Mouse (Mus musculus) midbrain, embryonic 10.5 days (tissue): ENCODE measurements around the gene Olfr224. TPM values are rescaled to one million over a fixed set of nuclear protein-coding genes. Genes with fewer than 3 reads are reported as not detected.

Experiments
- DNase-seq: peaks from one replicate; pipeline ENCODE4 v3.0.0-alpha.2; 2017; ENCODE audit warnings: low spot score
- H3K27ac ChIP-seq: fragments of 300-500 bp; sonication (generic); replicated peaks from 2 replicates; pipeline ENCODE4 v1.5.1; 2016; ENCODE audit warnings: mild to moderate bottlenecking
- H3K27me3 ChIP-seq: fragments of 300-500 bp; sonication (generic); 2 replicates; pipeline ENCODE4 v1.6.1; 2016; ENCODE audit warnings: low read depth, mild to moderate bottlenecking; ENCODE audit not compliant: poor library complexity, severe bottlenecking
- H3K36me3 ChIP-seq: fragments of 300-500 bp; sonication (generic); 2 replicates; pipeline ENCODE4 v1.6.1; 2016; ENCODE audit warnings: mild to moderate bottlenecking, moderate library complexity
- H3K4me1 ChIP-seq: fragments of 300-500 bp; sonication (generic); 2 replicates; pipeline ENCODE4 v1.6.1; 2016
- H3K4me3 ChIP-seq: fragments of 300-500 bp; sonication (generic); 2 replicates; pipeline ENCODE4 v1.5.1; 2016; ENCODE audit warnings: mild to moderate bottlenecking, moderate library complexity
- H3K9me3 ChIP-seq: fragments of 300-500 bp; sonication (generic); replicated peaks from 2 replicates; pipeline ENCODE4 v1.6.1; 2016; ENCODE audit warnings: mild to moderate bottlenecking
- WGBS: fragments of 180-500 bp; shearing (Covaris S2); methylation state at CpG from one replicate; pipeline ENCODE4 v1.1.7; 2016; 5-methylcytosine and 5-hydroxymethylcytosine counted together
- polyA plus RNA-seq: library from polyadenylated mRNA; unstranded; fragments of >200 nt; fragmentation: Nextera tagmentation; extraction: Ambion mirVana; gene quantifications from 2 replicates; pipeline ENCODE4 v1.2.1, GENCODE M21; 2016

The Olfr224 gene
- not detected in 2 replicates for polyA plus RNA-seq

DNA sequence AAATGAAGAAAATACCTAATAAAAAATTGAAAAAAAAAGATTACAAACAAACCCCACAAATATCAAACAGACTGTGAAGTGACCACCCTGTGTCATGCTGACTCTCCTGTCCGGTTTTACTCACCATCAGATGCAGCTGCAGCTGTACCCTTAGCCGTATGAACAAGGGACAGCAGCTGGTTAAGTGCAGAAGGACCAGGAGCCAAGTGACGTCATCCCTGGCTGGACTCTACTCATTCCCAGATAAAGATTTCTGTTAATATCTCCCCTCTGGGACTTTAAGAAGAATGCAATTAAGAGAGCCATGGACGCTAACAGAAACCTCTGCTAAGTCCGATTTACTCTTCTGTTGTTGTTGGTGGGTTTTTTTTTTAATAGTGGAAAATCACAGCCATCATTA lies at the start of gene Olfr224:
TSS of gene Olfr224 (minus strand) at position 149 of the 400 bp plus-strand sequence.
- H3K27me3 ChIP-seq: no peaks in the 10 kb centered on the region
- H3K9me3 ChIP-seq: no peaks in the 10 kb centered on the region
- peaks cover 6% of the 10 kb centered on the region for H3K4me1 ChIP-seq
- no peak for DNase-seq
- 83% methylated on average over 5 of the region's 5 CpGs for WGBS
- no peak within 1 kb of the TSS for H3K4me3 ChIP-seq
- no peak within 1 kb of the TSS for H3K27ac ChIP-seq
- no peaks in the 10 kb centered on the region for H3K36me3 ChIP-seq

DNA sequence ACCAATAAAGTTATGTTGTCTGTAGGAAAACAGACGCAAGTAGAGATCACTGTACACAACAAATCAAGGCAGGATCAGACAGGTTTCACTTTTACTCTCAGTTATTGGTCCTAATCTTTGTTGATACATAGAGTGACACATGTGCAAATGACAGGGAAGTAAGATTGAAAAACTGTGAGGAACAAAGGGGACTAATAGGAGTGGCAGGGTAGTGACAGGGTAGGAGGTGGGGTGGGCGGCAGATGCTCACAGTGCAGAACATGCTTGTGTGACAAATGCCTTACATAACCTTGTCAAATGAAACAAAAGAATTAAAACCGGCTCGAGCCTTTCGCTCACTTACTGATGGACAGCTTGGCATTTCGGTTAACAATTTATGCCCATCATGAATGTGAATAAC lies 48.4 kb upstream of the Olfr224 start:
- DNase-seq: no peak
- Histone ChIP-seq H3K36me3 (no peaks in the 10 kb centered on the region), H3K27ac (no peak overlapping the region), H3K4me1 (peaks cover 10% of the 10 kb centered on the region; the same call in 1 of the 2 replicates), H3K4me3 (no peak overlapping the region), H3K9me3 (no peaks in the 10 kb centered on the region), H3K27me3 (no peaks in the 10 kb centered on the region)
- 84% methylated on average over 6 of the region's 6 CpGs for WGBS

DNA sequence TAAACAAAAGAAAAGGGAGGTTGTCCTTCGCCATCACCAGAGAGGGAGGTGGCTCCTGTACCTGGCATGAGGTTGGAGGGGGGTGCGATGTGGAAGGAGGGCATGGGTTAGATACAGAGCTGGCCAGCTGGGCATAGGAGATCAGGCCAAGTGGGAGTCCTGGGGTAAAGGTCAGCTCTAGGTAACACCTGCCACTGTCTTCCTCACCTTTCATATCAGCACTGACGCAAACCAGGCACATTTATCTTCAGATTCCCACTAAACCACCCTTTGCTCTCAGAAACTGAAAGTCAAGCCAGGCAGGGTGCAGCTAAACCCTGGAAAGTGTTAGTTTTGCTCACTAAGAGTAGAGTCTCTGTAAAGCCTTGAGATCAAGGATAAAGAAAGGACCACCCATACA lies 48.0 kb upstream of the Olfr224 start:
- Histone ChIP-seq H3K4me3 (no peak overlapping the region), H3K9me3 (no peaks in the 10 kb centered on the region), H3K36me3 (no peaks in the 10 kb centered on the region), H3K4me1 (peaks cover 10% of the 10 kb centered on the region; the same call in 1 of the 2 replicates), H3K27ac (no peak overlapping the region), H3K27me3 (no peaks in the 10 kb centered on the region)
- 81% methylated on average over 3 of the region's 3 CpGs for WGBS
- no peak for DNase-seq

DNA sequence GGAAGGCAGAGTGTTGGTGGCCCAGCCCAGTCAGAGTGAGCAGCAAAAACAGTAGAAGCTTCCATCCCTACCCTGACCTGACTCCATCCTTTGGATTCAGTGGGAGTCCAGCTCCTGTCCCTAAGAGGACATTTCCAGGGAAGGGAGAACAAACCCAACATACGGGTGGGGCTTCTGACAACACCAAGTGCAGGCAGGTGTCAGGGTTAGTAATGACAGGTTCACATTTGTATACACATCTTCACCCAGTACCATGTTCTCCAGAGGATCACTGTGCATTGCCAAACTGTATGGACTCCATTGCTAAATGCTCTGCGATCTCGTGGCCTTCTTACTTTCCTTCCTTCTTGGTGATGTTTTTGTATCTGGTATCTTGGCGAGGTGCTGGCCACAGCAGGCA lies 45.6 kb upstream of the Olfr224 start, which contains the start of gene 2210407C18Rik:
TSS of gene 2210407C18Rik (minus strand) at position 101 of the 400 bp plus-strand sequence.
- Histone ChIP-seq H3K4me1 (peaks cover 10% of the 10 kb centered on the region; the same call in 1 of the 2 replicates), H3K36me3 (no peaks in the 10 kb centered on the region), H3K27me3 (no peaks in the 10 kb centered on the region), H3K27ac (no peak within 1 kb of the TSS), H3K9me3 (no peaks in the 10 kb centered on the region), H3K4me3 (no peak within 1 kb of the TSS)
- WGBS: 92% methylated on average over 4 of the region's 4 CpGs
- no peak for DNase-seq

DNA sequence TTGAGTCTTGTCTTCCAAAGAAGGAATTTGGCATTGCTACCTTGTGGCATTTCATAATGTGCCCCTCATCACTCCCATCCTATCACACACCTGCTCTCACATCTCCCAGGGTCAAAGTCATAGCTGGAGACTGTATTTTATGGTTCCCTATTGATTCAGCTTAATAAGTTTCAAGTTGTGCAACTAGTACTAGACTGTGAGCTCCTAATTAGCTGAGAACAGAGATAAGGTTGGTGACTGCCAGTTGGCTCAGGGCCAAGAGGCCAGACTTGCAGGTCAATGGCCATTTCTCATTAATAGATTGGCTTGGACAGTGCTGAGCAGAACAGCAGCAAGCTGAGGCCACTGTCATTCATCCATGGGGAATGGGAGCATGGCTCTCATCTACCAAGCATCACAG lies 44.2 kb upstream of the Olfr224 start:
- H3K27ac ChIP-seq: no peak overlapping the region
- H3K4me1 ChIP-seq: peaks cover 10% of the 10 kb centered on the region; the same call in 1 of the 2 replicates
- H3K9me3 ChIP-seq: no peaks in the 10 kb centered on the region
- H3K36me3 ChIP-seq: no peaks in the 10 kb centered on the region
- no peaks in the 10 kb centered on the region for H3K27me3 ChIP-seq
- no peak overlapping the region for H3K4me3 ChIP-seq
- no peak for DNase-seq

DNA sequence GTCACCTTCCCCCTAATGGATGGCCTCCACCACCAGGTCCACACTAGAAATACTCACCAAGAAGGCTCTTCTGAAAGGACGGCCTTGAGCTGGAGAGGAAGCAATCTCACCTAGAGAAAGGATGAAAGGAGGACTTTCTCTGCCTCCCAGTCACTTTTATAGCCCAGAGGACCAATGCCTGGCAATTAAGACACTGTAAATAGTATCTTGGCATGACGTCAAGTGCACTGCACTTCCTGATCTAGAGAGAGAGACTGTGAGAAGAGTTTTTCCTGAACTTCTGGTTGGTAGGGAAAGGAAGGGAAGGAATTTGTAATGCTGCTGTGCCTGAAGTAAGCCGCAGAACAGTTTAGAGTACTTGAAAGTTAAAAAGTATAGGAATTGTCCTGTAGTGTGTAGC lies 43.0 kb upstream of the Olfr224 start:
- WGBS: 83% methylated on average over 3 of the region's 3 CpGs
- Histone ChIP-seq H3K27ac (no peak overlapping the region), H3K36me3 (no peaks in the 10 kb centered on the region), H3K4me1 (0 out of 2 replicates have a peak, but pooled peaks cover 5% of the 10 kb centered on the region), H3K4me3 (no peak overlapping the region), H3K27me3 (no peaks in the 10 kb centered on the region), H3K9me3 (no peaks in the 10 kb centered on the region)
- DNase-seq: no peak

DNA sequence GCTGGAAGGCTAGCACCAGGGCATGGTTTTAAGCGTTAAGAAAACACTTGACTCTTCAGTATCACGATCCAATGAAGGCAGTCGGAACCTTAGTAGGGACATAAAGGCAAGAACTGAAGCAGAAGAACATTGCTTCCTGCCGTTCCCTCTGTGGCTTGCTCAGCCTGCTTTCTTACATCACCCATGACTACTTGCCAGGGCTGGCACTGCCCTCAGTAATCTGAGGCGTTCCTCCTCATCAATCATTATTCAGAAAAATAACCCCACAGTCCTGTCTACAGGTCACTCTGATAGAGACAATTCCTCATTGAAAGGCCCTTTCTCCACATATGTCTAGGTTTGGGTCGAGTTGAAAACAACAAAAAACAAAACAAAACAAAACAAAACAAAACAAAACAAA lies 36.7 kb upstream of the Olfr224 start:
- H3K4me3 ChIP-seq: no peak overlapping the region
- no peak for DNase-seq
- no peaks in the 10 kb centered on the region for H3K27me3 ChIP-seq
- H3K9me3 ChIP-seq: no peaks in the 10 kb centered on the region
- 91% methylated on average over 6 of the region's 6 CpGs for WGBS
- no peaks in the 10 kb centered on the region for H3K4me1 ChIP-seq
- H3K36me3 ChIP-seq: no peaks in the 10 kb centered on the region
- H3K27ac ChIP-seq: no peak overlapping the region

DNA sequence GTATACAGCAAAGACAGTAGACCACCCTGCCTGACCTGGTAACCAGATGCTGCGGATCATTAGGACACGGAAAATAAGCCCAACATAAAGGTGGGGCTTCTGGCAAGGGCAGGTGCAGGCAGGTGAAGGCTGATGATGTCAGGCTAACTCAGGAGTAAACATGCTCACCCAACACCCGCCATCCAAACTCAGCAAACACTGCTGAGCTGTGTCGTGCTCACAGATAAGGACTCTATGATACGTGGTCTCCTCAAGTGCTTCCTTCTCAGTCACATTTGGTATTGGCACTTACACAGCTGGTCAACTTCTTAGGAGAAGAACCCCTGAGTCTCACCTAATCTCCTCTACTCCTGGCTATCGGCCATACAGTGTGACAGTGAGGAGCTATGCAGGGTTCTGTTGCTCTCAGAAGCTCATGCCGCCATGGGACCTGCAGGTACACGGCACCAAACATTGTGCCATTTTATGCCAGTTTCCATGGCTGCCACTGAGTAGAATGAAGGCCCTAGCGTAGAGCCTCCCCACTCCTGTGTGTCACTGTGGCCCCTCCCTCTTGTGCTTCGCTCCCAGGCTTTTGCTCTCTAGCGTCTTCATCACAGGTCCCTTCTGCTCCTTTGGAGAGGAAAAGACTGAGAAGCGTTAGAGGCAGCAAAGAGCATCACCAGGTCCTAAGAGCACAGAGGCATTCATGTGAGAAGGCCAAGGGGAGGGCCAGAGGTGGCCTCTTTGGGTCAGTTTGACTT lies 36.0 kb upstream of the Olfr224 start:
- 90% methylated on average over 12 of the region's 12 CpGs for WGBS
- Histone ChIP-seq H3K27ac (no peak overlapping the region), H3K36me3 (no peaks in the 10 kb centered on the region), H3K4me1 (no peaks in the 10 kb centered on the region), H3K4me3 (no peak overlapping the region), H3K27me3 (no peaks in the 10 kb centered on the region), H3K9me3 (no peaks in the 10 kb centered on the region)
- no peak for DNase-seq

DNA sequence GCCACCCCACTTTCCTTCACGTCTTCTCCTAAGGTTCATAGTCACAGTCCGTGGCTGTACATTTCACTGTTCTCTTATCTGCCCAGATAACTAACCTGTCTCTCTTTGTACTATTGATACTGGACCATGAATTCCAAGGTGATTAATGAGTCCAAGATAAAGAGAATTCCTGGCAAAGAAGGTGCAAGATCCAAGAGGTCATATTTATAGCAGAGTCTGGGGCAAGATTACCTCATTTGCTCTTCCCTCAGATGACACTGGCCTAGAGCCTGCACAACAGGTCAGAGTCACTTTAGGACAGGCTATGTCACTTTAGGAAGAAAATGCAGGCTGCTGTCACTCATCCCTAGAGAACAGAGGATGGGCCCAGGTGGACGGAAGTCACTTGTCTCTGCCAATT lies 34.9 kb upstream of the Olfr224 start:
- 90% methylated on average over 3 of the region's 3 CpGs for WGBS

DNA sequence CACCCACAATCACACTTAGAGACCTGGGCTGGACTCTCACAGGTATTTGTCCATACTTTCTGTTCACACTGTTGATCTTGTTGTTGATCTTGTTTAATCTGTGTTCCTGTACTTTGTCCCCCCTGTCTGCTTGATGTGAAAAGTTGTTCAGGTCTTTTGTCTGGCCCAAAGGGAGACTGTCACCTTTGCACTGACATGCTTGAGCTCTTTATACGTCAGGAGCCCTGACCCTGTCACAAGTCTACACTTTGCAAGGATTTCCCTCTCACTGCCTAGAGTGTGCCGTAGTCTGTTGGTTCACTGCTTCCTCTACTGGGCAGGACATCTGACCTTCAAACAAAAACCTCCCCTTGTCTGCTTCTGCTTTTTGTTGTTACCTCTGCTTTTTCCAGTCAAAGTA lies 34.3 kb upstream of the Olfr224 start:
- Histone ChIP-seq H3K9me3 (no peaks in the 10 kb centered on the region), H3K27me3 (no peaks in the 10 kb centered on the region), H3K4me1 (no peaks in the 10 kb centered on the region), H3K4me3 (no peak overlapping the region), H3K27ac (no peak overlapping the region), H3K36me3 (no peaks in the 10 kb centered on the region)
- 74% methylated on average over 2 of the region's 2 CpGs for WGBS
- DNase-seq: no peak

More for the DNA sequence above, 34.9 kb upstream of the Olfr224 start:
- no peaks in the 10 kb centered on the region for H3K27me3 ChIP-seq
- no peak overlapping the region for H3K27ac ChIP-seq
- H3K4me3 ChIP-seq: no peak overlapping the region
- H3K36me3 ChIP-seq: no peaks in the 10 kb centered on the region
- H3K9me3 ChIP-seq: no peaks in the 10 kb centered on the region
- no peaks in the 10 kb centered on the region for H3K4me1 ChIP-seq
- no peak for DNase-seq

DNA sequence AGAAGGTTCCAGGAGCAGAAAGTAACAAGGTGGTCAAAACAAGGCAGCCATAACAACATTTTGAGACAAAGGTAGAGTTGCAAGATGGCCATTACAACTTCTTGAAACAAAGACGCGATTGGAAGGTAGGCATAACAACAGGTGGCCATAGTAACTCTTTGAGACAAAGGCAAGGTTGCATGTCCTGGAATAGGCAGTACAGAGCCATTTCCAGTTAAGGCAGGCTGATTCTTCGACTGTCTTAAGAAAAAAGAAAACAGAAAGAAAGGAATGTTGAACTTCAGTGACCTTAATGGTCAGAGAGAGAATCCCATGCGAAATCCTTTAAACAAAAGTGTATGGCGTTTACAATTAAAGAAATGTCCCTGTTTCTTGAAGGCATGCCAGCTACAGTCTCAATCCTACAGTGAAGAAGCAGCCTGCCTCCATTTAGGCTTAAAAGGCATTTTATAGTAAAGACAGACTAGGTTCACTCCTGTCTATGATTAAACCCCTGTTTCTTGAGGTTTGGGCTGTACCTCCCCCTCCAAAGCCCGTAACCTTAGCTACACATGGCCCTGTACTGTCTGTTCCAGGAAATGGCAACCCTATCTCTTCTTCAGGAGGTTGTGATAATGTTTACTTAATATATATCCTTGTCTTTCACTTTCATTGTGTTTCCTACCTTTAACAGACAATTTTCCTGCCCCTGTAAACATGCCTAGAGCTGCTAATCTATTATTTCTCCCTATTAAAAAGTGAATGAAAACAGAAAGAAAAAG lies 32.6 kb upstream of the Olfr224 start:
- H3K36me3 ChIP-seq: no peaks in the 10 kb centered on the region
- DNase-seq: no peak
- WGBS: 81% methylated on average over 6 of the region's 6 CpGs

DNA sequence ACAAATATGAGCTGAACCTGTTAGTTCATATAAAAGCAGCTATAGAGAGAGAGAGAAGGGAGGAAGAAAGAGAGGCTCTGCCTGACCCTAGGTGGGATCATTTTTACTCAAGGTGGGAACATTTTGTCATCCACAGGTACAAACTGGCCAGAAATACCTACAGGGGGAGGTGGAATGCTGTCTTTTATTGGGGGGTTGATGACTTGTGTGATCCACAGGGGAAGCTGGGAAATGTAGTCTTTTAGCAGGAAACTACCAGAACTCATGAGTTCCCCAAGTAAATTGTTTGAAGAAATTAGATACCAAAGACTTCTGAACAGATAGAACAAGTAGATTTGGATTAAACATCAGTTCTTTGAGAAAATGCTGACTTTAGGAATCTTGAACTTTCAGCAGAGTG lies 31.7 kb upstream of the Olfr224 start:
- Histone ChIP-seq H3K4me3 (no peak overlapping the region), H3K9me3 (no peaks in the 10 kb centered on the region), H3K27me3 (no peaks in the 10 kb centered on the region), H3K36me3 (no peaks in the 10 kb centered on the region), H3K4me1 (no peaks in the 10 kb centered on the region), H3K27ac (no peak overlapping the region)
- DNase-seq: no peak

More for the DNA sequence above, 32.6 kb upstream of the Olfr224 start:
- H3K4me1 ChIP-seq: no peaks in the 10 kb centered on the region
- H3K27ac ChIP-seq: no peak overlapping the region
- H3K27me3 ChIP-seq: no peaks in the 10 kb centered on the region
- H3K9me3 ChIP-seq: no peaks in the 10 kb centered on the region
- no peak overlapping the region for H3K4me3 ChIP-seq

DNA sequence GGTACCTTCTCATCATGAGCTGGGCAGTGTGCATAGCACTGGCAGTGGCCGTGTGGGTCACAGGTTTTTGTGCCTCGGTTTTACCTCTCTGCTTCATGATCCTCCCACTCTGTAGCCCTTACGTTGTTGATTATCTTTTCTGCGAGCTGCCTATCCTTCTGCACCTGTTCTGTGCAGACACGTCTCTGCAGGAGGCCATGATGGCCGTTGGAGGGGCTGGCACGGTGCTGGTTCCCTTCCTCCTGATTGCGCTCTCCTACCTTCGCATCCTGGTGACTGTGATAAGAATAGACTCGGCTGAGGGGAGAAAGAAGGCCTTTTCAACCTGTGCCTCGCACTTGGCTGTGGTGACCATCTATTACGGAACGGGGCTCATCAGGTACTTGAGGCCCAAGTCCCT lies 27.5 kb upstream of the Olfr224 start:
- Histone ChIP-seq H3K9me3 (no peaks in the 10 kb centered on the region), H3K27me3 (no peaks in the 10 kb centered on the region), H3K36me3 (no peaks in the 10 kb centered on the region), H3K4me1 (no peaks in the 10 kb centered on the region), H3K27ac (no peak overlapping the region), H3K4me3 (no peak overlapping the region)
- no peak for DNase-seq
- 85% methylated on average over 13 of the region's 13 CpGs for whole genome bisulfite sequencing
